Mouse (Mus musculus) embryonic fibroblast, embryonic 13.5 days (primary cell): ENCODE results near the gene Fam234b.

ENCODE experiments used
- CTCF ChIP-seq: IDR thresholded peaks from 2 replicates; pipeline ENCODE4 v1.5.1; 2011; ENCODE audit warnings: mild to moderate bottlenecking, control low read depth, low read length, moderate library complexity, borderline replicate concordance; ENCODE audit not compliant: insufficient read depth
- POLR2A ChIP-seq: IDR thresholded peaks from 2 replicates; pipeline ENCODE4 v1.6.1; 2011; ENCODE audit warnings: low read depth, mild to moderate bottlenecking, control low read depth, low read length, moderate library complexity

GRCm38 (mm10) chr6:135167380-135168311, 30.1 kb upstream of the Fam234b start:
- TF ChIP-seq CTCF (no peak), POLR2A (peak; percentile 92)
